Mouse (Mus musculus) midbrain, postnatal 0 days (tissue): ENCODE data around the gene Rad52. TPM values are rescaled to one million over a fixed set of nuclear protein-coding genes. Genes with fewer than 3 reads are reported as not detected.
A peak's percentile ranks its signal among the peaks of the same experiment; 100 is the strongest.

ENCODE experiments used
- ATAC-seq: fragments of 200-750 bp; cut with Nextera tagmentation; 2 replicates; pipeline ENCODE4 v1.8.0; 2017; ENCODE audit warnings: moderate number of reproducible peaks, mild to moderate bottlenecking, moderate TSS enrichment, moderate library complexity; ENCODE audit not compliant: low FRiP score
- DNase-seq: peaks from one replicate; pipeline ENCODE4 v3.0.0-alpha.2; 2015; ENCODE audit warnings: low spot score
- H3K27ac ChIP-seq: fragments of 300-500 bp; sonication (generic); 2 replicates; pipeline ENCODE4 v1.5.1; 2014; ENCODE audit warnings: low read depth, mild to moderate bottlenecking, low read length, mixed read lengths
- H3K27me3 ChIP-seq: fragments of 300-500 bp; sonication (generic); 2 replicates; pipeline ENCODE4 v1.6.1; 2014; ENCODE audit warnings: low read length, control low read depth, mixed read lengths; ENCODE audit not compliant: insufficient read depth
- H3K36me3 ChIP-seq: fragments of 300-500 bp; sonication (generic); 2 replicates; pipeline ENCODE4 v1.6.1; 2014; ENCODE audit warnings: low read length, control low read depth, mixed read lengths; ENCODE audit not compliant: insufficient read depth
- H3K4me1 ChIP-seq: fragments of 300-500 bp; sonication (generic); 2 replicates; pipeline ENCODE4 v1.6.1; 2014; ENCODE audit warnings: mild to moderate bottlenecking, control low read depth, antibody characterized with exemption, low read length, mixed read lengths; ENCODE audit not compliant: insufficient read depth
- H3K4me2 ChIP-seq: fragments of 300-500 bp; sonication (generic); 2 replicates; pipeline ENCODE4 v1.6.1; 2014; ENCODE audit warnings: low read depth, mild to moderate bottlenecking, low read length, mixed read lengths; ENCODE audit not compliant: poor library complexity, severe bottlenecking
- H3K4me3 ChIP-seq: fragments of 300-500 bp; sonication (generic); 2 replicates; pipeline ENCODE4 v1.5.1; 2014; ENCODE audit warnings: low read depth, mild to moderate bottlenecking, low read length, moderate library complexity
- H3K9ac ChIP-seq: fragments of 300-500 bp; sonication (generic); replicated peaks from 2 replicates; pipeline ENCODE4 v1.6.1; 2014; ENCODE audit warnings: mild to moderate bottlenecking, low read length, moderate library complexity, mixed read lengths; ENCODE audit not compliant: poor library complexity, severe bottlenecking
- H3K9me3 ChIP-seq: fragments of 300-500 bp; sonication (generic); 2 replicates; pipeline ENCODE4 v1.6.1; 2016; ENCODE audit warnings: low read length, control low read depth
- CTCF ChIP-seq: IDR thresholded peaks from 2 replicates; pipeline ENCODE4 v1.5.1; 2016; ENCODE audit warnings: antibody characterized with exemption, mild to moderate bottlenecking
- WGBS: fragments of 180-500 bp; shearing (Covaris S2); extraction: QIAGEN DNeasy Blood & Tissue Kit; methylation state at CpG from one replicate; pipeline ENCODE4 v1.1.7; 2014; 5-methylcytosine and 5-hydroxymethylcytosine counted together
- polyA plus RNA-seq: library from polyadenylated mRNA; unstranded; fragments of >200 nt; fragmentation: Nextera tagmentation; extraction: Ambion mirVana; gene quantifications from 2 replicates; pipeline ENCODE4 v1.2.1, GENCODE M21; 2015
- total RNA-seq: library from RNA; depleted of rRNA; stranded (reverse); fragments of >200 nt; gene quantifications from 2 replicates; pipeline ENCODE4 v1.2.3, GENCODE M21; 2014; rRNA removed

Rad52 gene
- total RNA-seq (32.8 and 40.8 TPM in 2 replicates), polyA plus RNA-seq (17.7 and 20.0 TPM in 2 replicates)

GRCm38 (mm10) chr6:119902204-119903080, at the start of gene Rad52:
Rad52 (plus strand) TSS chr6:119902698.
- H3K27ac ChIP-seq, result peak within 1 kb of the TSS; percentile 88
- H3K4me1 ChIP-seq, result no peaks in the 10 kb centered on the region; the same call in 1 of the 2 replicates
- H3K4me2 ChIP-seq, result peak within 1 kb of the TSS; percentile 66
- peak within 1 kb of the TSS; percentile 84 for H3K9ac ChIP-seq
- H3K9me3 ChIP-seq, result no peaks in the 10 kb centered on the region
- H3K36me3 ChIP-seq, result peaks cover 4% of the 10 kb centered on the region; the same call in 1 of the 2 replicates
- ATAC-seq, result peak; percentile 88
- TF ChIP-seq CTCF, result no peak
- under 1% methylated on average over 66 of the region's 67 CpGs for WGBS
- no peaks in the 10 kb centered on the region for H3K27me3 ChIP-seq
- peak; percentile 93 for DNase-seq
- peak within 1 kb of the TSS; percentile 96 for H3K4me3 ChIP-seq

GRCm38 (mm10) chr6:119854156-119854555, 48.3 kb upstream of the Rad52 start:
- TF ChIP-seq CTCF, result no peak
- no peak for ATAC-seq
- H3K27me3 ChIP-seq, result no peaks in the 10 kb centered on the region
- H3K4me1 ChIP-seq, result no peaks in the 10 kb centered on the region; the same call in 1 of the 2 replicates
- no peak overlapping the region for H3K4me3 ChIP-seq
- H3K4me2 ChIP-seq, result no peak overlapping the region
- H3K9me3 ChIP-seq, result no peaks in the 10 kb centered on the region
- WGBS, result 44% methylated on average over 2 of the region's 2 CpGs
- H3K27ac ChIP-seq, result no peak overlapping the region
- DNase-seq, result no peak
- H3K9ac ChIP-seq, result no peak overlapping the region
- H3K36me3 ChIP-seq, result no peaks in the 10 kb centered on the region

DNA sequence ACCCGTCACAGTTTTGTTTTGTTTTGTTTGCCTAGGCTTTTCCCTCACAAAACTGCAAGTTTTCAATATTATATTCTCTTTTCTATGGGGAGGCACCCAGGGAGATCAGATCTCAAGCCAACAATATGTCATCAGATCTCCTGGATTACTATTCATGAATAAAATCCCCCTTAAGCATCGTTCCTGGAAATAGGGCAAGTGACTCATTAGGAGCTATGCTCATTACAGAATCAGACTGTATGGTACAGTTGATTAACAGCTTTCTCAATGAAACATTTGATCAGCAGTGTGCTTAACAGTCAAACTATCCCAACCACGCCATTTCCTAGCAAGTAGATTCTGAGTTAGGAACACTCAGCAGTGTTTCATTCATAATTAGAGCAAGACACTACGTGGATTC, 47.0 kb upstream of the Rad52 start:
- H3K4me2 ChIP-seq, result no peak overlapping the region
- TF ChIP-seq CTCF, result no peak
- DNase-seq (no peak), ATAC-seq (no peak)
- 72% methylated on average over 4 of the region's 4 CpGs for WGBS
- no peaks in the 10 kb centered on the region for H3K4me1 ChIP-seq
- H3K27me3 ChIP-seq, result no peaks in the 10 kb centered on the region
- H3K9me3 ChIP-seq, result no peaks in the 10 kb centered on the region
- no peak overlapping the region for H3K27ac ChIP-seq
- no peaks in the 10 kb centered on the region for H3K36me3 ChIP-seq
- no peak overlapping the region for H3K4me3 ChIP-seq
- H3K9ac ChIP-seq, result no peak overlapping the region

DNA sequence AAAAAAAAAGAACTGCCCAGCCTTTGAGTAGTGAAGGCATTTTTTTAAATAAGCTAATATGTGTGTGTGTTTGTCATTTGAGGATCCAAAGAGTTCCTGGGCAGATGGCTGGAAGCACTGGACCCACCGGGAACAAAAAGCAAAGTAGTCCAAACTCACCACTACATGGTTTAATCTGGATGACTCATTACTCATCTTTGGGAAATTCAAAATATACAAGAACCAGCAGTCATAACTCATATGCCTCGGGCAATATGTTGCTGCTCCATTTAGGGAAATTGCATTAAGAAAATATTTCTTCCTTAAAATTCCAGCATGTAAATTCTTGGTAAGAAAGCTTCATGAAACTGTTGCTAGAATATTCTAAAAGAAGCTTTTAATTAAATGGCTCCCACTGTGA, 42.3 kb upstream of the Rad52 start:
- Histone ChIP-seq H3K4me1 (no peaks in the 10 kb centered on the region), H3K9ac (no peak overlapping the region), H3K36me3 (no peaks in the 10 kb centered on the region), H3K4me3 (no peak overlapping the region), H3K27me3 (no peaks in the 10 kb centered on the region), H3K27ac (no peak overlapping the region), H3K9me3 (no peaks in the 10 kb centered on the region), H3K4me2 (no peak overlapping the region)
- DNase-seq (no peak), ATAC-seq (no peak)
- WGBS, result 94% methylated on average over 2 of the region's 2 CpGs
- no peak for TF ChIP-seq CTCF

GRCm38 (mm10) chr6:119861519-119861918, 41.0 kb upstream of the Rad52 start:
- no peak overlapping the region for H3K9ac ChIP-seq
- H3K4me1 ChIP-seq, result no peaks in the 10 kb centered on the region
- no peaks in the 10 kb centered on the region for H3K9me3 ChIP-seq
- ATAC-seq (no peak), DNase-seq (no peak)
- no peak overlapping the region for H3K27ac ChIP-seq
- no peaks in the 10 kb centered on the region for H3K36me3 ChIP-seq
- H3K27me3 ChIP-seq, result no peaks in the 10 kb centered on the region
- no peak overlapping the region for H3K4me3 ChIP-seq
- no peak overlapping the region for H3K4me2 ChIP-seq
- 37% methylated on average over 8 of the region's 8 CpGs for WGBS
- TF ChIP-seq CTCF, result no peak

- no peak overlapping the region for H3K4me2 ChIP-seq
- no peak overlapping the region for H3K27ac ChIP-seq
- no peak overlapping the region for H3K4me3 ChIP-seq
- H3K4me1 ChIP-seq, result no peaks in the 10 kb centered on the region
- H3K36me3 ChIP-seq, result no peaks in the 10 kb centered on the region
- no peaks in the 10 kb centered on the region for H3K9me3 ChIP-seq
- TF ChIP-seq CTCF, result no peak
- WGBS, result 78% methylated on average over 11 of the region's 11 CpGs
- H3K9ac ChIP-seq, result no peak overlapping the region
- DNase-seq (peak; percentile 93), ATAC-seq (peak; percentile 65; the same call in 1 of the 2 replicates)
- no peaks in the 10 kb centered on the region for H3K27me3 ChIP-seq
Observed at GRCm38 (mm10) chr6:119864341-119865034, 38.0 kb upstream of the Rad52 start.
